Mouse (Mus musculus) neural tube, embryonic 13.5 days (tissue): ENCODE results near the gene Trak2. TPM values are rescaled to one million over a fixed set of nuclear protein-coding genes. Genes with fewer than 3 reads are reported as not detected.
"Not testable (repeated sequence)": the region's sequence is repeated elsewhere in the genome, so short reads cannot be mapped to it uniquely, and the experiment has no call there.

ENCODE experiments used
- ATAC-seq: fragments of 200-750 bp; cut with Nextera tagmentation; 2 replicates; pipeline ENCODE4 v1.8.0; 2017; ENCODE audit warnings: low read depth, mild to moderate bottlenecking, moderate TSS enrichment, moderate library complexity
- H3K27ac ChIP-seq: fragments of 300-500 bp; sonication (generic); replicated peaks from 2 replicates; pipeline ENCODE4 v1.5.1; 2015; ENCODE audit warnings: moderate library complexity, mild to moderate bottlenecking, inconsistent platforms
- H3K27me3 ChIP-seq: fragments of 300-500 bp; sonication (generic); 2 replicates; pipeline ENCODE4 v1.6.1; 2015; ENCODE audit warnings: mild to moderate bottlenecking, inconsistent platforms
- H3K36me3 ChIP-seq: fragments of 300-500 bp; sonication (generic); 2 replicates; pipeline ENCODE4 v1.6.1; 2015; ENCODE audit warnings: mild to moderate bottlenecking, inconsistent platforms
- H3K4me1 ChIP-seq: fragments of 300-500 bp; sonication (generic); replicated peaks from 2 replicates; pipeline ENCODE4 v1.6.1; 2015; ENCODE audit warnings: inconsistent platforms
- H3K4me2 ChIP-seq: fragments of 300-500 bp; sonication (generic); 2 replicates; pipeline ENCODE4 v1.6.1; 2015; ENCODE audit warnings: inconsistent platforms, mild to moderate bottlenecking, moderate library complexity
- H3K4me3 ChIP-seq: fragments of 300-500 bp; sonication (generic); 2 replicates; pipeline ENCODE4 v1.5.1; 2015; ENCODE audit warnings: mild to moderate bottlenecking, inconsistent platforms
- H3K9ac ChIP-seq: fragments of 300-500 bp; sonication (generic); 2 replicates; pipeline ENCODE4 v1.6.1; 2015; ENCODE audit warnings: moderate library complexity, mild to moderate bottlenecking, inconsistent platforms
- H3K9me3 ChIP-seq: fragments of 300-500 bp; sonication (generic); 2 replicates; pipeline ENCODE4 v1.6.1; 2016; ENCODE audit warnings: inconsistent platforms
- WGBS: fragments of 180-500 bp; shearing (Covaris S2); methylation state at CpG from one replicate; pipeline ENCODE4 v1.1.7; 2015; 5-methylcytosine and 5-hydroxymethylcytosine counted together
- polyA plus RNA-seq: library from polyadenylated mRNA; unstranded; fragments of >200 nt; fragmentation: Nextera tagmentation; extraction: Ambion mirVana; gene quantifications from 2 replicates; pipeline ENCODE4 v1.2.1, GENCODE M21; 2015

Gene Trak2
- polyA plus RNA-seq, 1 experiment from 2014 or later: 15.9 TPM

DNA sequence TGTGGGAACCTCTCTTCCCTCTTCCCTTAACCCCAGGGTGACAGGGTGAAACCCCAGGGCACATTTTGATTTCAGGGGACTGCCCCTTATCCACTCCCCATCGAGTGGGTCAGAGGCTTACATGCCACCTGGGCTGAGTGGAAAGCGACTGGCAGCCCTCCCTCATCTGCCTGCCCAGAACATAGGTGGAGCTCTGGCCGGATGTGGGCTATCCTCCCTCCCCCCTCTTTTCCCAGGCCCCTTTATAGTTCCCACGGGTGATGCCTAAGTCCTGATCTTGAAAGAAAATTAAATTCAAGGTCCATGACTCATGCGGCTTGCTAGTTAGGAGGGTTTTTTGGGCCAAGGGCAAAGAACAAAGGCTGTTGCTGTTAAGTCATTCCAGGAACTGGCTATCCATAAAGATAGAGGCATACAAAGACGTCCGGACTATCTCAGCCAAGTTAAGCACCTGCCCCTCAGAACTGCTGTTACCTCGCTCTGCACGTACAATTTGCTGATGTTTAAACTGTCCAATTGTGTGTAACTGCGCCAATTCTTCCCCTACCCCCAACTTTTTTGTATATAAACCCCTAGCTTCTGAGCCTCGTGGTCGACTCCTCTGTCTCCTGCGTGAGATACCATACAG is 113.4 kb downstream of the Trak2 start:
- H3K4me3 ChIP-seq, H3K27ac ChIP-seq, H3K27me3 ChIP-seq, H3K4me2 ChIP-seq, H3K9ac ChIP-seq, H3K9me3 ChIP-seq, H3K36me3 ChIP-seq, ATAC-seq, H3K4me1 ChIP-seq: not testable (repeated sequence)
- WGBS: 80% methylated on average over 13 of the region's 13 CpGs

GRCm38 (mm10) chr1:58859131-58859530 is 114.1 kb downstream of the Trak2 start:
- H3K27me3 ChIP-seq, H3K9ac ChIP-seq, H3K9me3 ChIP-seq, H3K27ac ChIP-seq, H3K36me3 ChIP-seq, H3K4me1 ChIP-seq, H3K4me3 ChIP-seq, H3K4me2 ChIP-seq, ATAC-seq: not testable (repeated sequence)
- WGBS: 83% methylated on average over 4 of the region's 4 CpGs

GRCm38 (mm10) chr1:58856811-58857210 is 116.4 kb downstream of the Trak2 start:
- not testable (repeated sequence) for H3K27ac ChIP-seq, H3K4me2 ChIP-seq, ATAC-seq, H3K9ac ChIP-seq, H3K27me3 ChIP-seq, H3K36me3 ChIP-seq, H3K4me3 ChIP-seq, H3K4me1 ChIP-seq, H3K9me3 ChIP-seq
- 88% methylated on average over 3 of the region's 3 CpGs for WGBS

Other genes with a start within 250 kb of the Trak2 start
- gene Casp8, start 178.1 kb downstream of the Trak2 start, polyA plus RNA-seq: 8.1 and 8.8 TPM in 2 replicates
- 72.9 and 82.3 TPM in 2 replicates for gene Stradb, start 92 bp upstream of the Trak2 start, polyA plus RNA-seq
- not detected in 2 replicates for gene C2cd6, start 121.5 kb upstream of the Trak2 start, polyA plus RNA-seq
- gene Tmem237, start 147.0 kb upstream of the Trak2 start, polyA plus RNA-seq: 38.0 and 42.7 TPM in 2 replicates
- 0.71 and 1.2 TPM in 2 replicates for gene Mpp4, start 190.0 kb upstream of the Trak2 start, polyA plus RNA-seq